Mouse (Mus musculus): Measurements from ENCODE around the gene Atp6v0e. TPM values are rescaled to one million over a fixed set of nuclear protein-coding genes. Genes with fewer than 3 reads are reported as not detected.
A peak's percentile ranks its signal among the peaks of the same experiment; 100 is the strongest.

The Atp6v0e gene
- polyA plus RNA-seq (2012; rRNA removed), result 451 and 590 TPM in 2 replicates

GRCm38 (mm10) chr17:26662978-26663683 lies at the start of gene Atp6v0e:
Atp6v0e (plus strand) TSS chr17:26663231.
- no peak for DNase-seq (ENCODE audit: low read depth)

GRCm38 (mm10) chr17:26614286-26614685 lies 48.7 kb upstream of the Atp6v0e start:
- DNase-seq (ENCODE audit: low read depth), result no peak

GRCm38 (mm10) chr17:26614708-26615486 lies 48.1 kb upstream of the Atp6v0e start:
- no peak for DNase-seq (ENCODE audit: low read depth)

- no peak for DNase-seq (ENCODE audit: low read depth)
Observed at GRCm38 (mm10) chr17:26616696-26617095, 46.3 kb upstream of the Atp6v0e start.

- no peak for DNase-seq (ENCODE audit: low read depth)
Observed at GRCm38 (mm10) chr17:26618498-26618897, 44.5 kb upstream of the Atp6v0e start.

- DNase-seq (ENCODE audit: low read depth), result no peak
Observed at GRCm38 (mm10) chr17:26619577-26619976, 43.5 kb upstream of the Atp6v0e start.

- DNase-seq (ENCODE audit: low read depth), result no peak
Observed at GRCm38 (mm10) chr17:26620292-26620691, 42.7 kb upstream of the Atp6v0e start.

- peak; percentile 60 for DNase-seq (ENCODE audit: low read depth)
Observed at GRCm38 (mm10) chr17:26620786-26621766, 42.0 kb upstream of the Atp6v0e start.

- no peak for DNase-seq (ENCODE audit: low read depth)
Observed at GRCm38 (mm10) chr17:26621912-26622311, 41.1 kb upstream of the Atp6v0e start.

- no peak for DNase-seq (ENCODE audit: low read depth)
Observed at GRCm38 (mm10) chr17:26623991-26624390, 39.0 kb upstream of the Atp6v0e start.

GRCm38 (mm10) chr17:26624999-26625398 lies 38.0 kb upstream of the Atp6v0e start:
- DNase-seq (ENCODE audit: low read depth), result no peak

GRCm38 (mm10) chr17:26625521-26626010 lies 37.5 kb upstream of the Atp6v0e start:
- DNase-seq (ENCODE audit: low read depth), result no peak

- no peak for DNase-seq (ENCODE audit: low read depth)
Observed at GRCm38 (mm10) chr17:26628479-26628878, 34.6 kb upstream of the Atp6v0e start.

- DNase-seq (ENCODE audit: low read depth), result no peak
Observed at GRCm38 (mm10) chr17:26628936-26629335, 34.1 kb upstream of the Atp6v0e start.

GRCm38 (mm10) chr17:26631811-26632327 lies 31.2 kb upstream of the Atp6v0e start:
- no peak for DNase-seq (ENCODE audit: low read depth)

- DNase-seq (ENCODE audit: low read depth), result no peak
Observed at GRCm38 (mm10) chr17:26633186-26633585, 29.8 kb upstream of the Atp6v0e start.

GRCm38 (mm10) chr17:26633926-26634325 lies 29.1 kb upstream of the Atp6v0e start:
- DNase-seq (ENCODE audit: low read depth), result no peak

GRCm38 (mm10) chr17:26634539-26634938 lies 28.5 kb upstream of the Atp6v0e start:
- DNase-seq (ENCODE audit: low read depth), result no peak

GRCm38 (mm10) chr17:26635951-26636350 lies 27.1 kb upstream of the Atp6v0e start:
- DNase-seq (ENCODE audit: low read depth), result no peak

GRCm38 (mm10) chr17:26637851-26638250 lies 25.2 kb upstream of the Atp6v0e start:
- no peak for DNase-seq (ENCODE audit: low read depth)

GRCm38 (mm10) chr17:26638655-26639054 lies 24.4 kb upstream of the Atp6v0e start:
- no peak for DNase-seq (ENCODE audit: low read depth)
